Mouse (Mus musculus): ENCODE results near the gene Qars. TPM values are rescaled to one million over a fixed set of nuclear protein-coding genes. Genes with fewer than 3 reads are reported as not detected.
A peak's percentile ranks its signal among the peaks of the same experiment; 100 is the strongest.

Gene Qars
- polyA plus RNA-seq, 1 experiment from 2014 or later, result 70.5 TPM

DNA sequence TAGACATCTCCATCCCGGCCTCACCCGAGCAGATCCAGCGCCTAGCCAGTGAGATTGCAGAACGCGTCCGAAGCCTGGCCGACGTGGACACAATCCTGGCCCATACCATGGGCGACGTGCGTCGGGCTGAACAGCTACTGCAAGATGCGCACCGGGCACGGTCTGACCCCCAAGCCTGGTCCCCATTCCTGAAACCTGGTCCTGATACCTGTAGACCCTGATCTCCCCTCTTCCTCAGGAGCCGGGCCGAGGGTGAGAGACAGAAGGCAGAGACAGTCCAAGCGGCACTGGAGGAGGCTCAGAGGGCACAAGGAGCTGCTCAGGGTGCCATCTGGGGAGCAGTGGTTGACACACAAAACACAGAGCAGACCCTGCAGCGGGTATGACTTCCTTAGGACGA, 18.3 kb upstream of the Qars start:
- Histone ChIP-seq H3K4me2 (replicated peaks) (no peak overlapping the region), H3K4me1 (replicated peaks) (peaks cover 27% of the 10 kb centered on the region), H3K9me3 (no peaks in the 10 kb centered on the region), H3K36me3 (peaks cover 52% of the 10 kb centered on the region), H3K4me3 (replicated peaks) (no peak overlapping the region), H3K9ac (replicated peaks) (peak overlapping the region; percentile 5; the same call in 1 of the 2 replicates), H3K27me3 (no peaks in the 10 kb centered on the region), H3K27ac (peak overlapping the region; percentile 95)
- 97% methylated on average over 20 of the region's 20 CpGs for WGBS
- no peak for ATAC-seq

DNA sequence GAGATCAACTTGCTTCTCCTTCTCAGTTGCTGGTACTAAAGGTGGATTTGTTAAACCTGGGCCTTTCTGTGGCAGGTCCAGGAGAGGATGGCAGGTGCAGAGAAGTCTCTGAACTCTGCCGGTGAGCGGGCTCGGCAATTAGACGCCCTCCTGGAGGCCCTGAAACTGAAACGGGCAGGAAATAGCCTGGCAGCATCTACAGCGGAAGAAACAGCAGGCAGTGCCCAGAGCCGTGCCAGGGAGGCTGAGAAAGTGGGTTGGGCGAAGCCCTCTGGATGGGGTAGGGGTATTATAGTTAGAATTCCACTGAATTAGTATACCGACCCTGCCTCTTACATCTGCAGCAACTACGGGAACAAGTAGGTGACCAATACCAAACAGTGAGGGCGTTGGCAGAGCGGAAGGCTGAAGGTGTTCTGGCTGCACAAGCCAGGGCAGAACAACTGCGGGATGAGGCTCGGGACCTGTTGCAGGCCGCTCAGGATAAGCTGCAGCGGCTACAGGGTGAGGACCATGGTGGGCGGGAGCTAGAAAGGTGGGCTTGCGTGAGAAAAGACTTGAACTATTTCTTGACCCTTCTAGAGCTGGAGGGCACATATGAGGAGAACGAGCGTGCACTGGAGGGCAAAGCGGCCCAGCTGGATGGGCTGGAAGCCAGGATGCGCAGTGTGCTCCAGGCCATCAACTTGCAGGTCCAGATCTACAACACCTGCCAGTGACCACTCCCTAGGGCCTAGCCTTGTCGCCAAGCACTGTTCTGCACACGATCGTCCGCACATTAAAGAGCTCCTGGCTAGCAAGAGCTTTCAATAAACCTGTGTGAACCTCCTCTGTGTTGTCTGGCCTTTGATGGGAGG, 17.6 kb upstream of the Qars start:
- Histone ChIP-seq H3K9ac (replicated peaks) (peak overlapping the region; percentile 72), H3K4me3 (replicated peaks) (peak overlapping the region; percentile 91), H3K27me3 (no peaks in the 10 kb centered on the region), H3K9me3 (no peaks in the 10 kb centered on the region), H3K27ac (peak overlapping the region; percentile 95), H3K4me2 (replicated peaks) (peak overlapping the region; percentile 98), H3K36me3 (peaks cover 58% of the 10 kb centered on the region), H3K4me1 (replicated peaks) (peaks cover 27% of the 10 kb centered on the region)
- peak; percentile 81 for ATAC-seq
- WGBS, result 68% methylated on average over 26 of the region's 26 CpGs

DNA sequence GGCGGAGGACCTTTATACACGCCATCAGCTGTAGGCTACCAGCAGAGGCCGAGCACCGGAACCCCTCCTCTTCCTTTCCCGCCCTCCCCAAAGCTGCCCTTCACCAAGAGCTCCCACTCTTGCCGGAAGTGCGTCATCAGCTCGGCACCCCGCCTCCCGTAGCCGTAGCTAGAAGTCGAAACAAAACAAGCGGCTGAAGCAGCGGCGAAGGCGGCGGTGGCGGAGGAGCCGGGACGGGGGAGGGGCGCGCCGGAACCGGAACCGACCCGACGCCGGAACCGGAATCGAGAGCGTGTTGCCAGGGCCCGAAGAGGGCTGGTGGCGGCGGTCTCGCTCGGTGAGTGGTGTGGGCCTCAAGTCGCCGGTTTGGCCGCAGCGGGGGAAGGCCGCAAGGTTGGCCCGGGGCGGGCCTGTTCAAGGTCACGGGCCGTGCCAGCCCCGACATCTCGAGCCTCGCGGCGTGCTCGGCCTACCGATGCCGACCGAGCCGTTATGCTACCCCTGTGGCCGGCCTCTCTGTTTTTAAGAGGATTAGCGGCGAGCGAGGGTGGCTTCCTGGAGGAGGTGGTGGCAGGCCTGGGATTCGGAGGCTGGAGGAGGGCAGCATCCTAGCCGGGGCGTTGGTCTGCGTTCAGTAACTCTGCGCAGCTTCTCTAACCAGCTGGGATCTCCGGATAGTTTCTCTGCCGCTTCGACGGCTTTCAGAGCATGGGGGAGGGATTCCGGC, 16.8 kb upstream of the Qars start, which contains the start of gene Usp19:
TSS of gene Usp19 (plus strand) at position 44 of the 727 bp plus-strand sequence.
- Histone ChIP-seq H3K27ac (peak within 1 kb of the TSS; percentile 95), H3K4me2 (replicated peaks) (peak within 1 kb of the TSS; percentile 98), H3K36me3 (peaks cover 59% of the 10 kb centered on the region), H3K9ac (replicated peaks) (peak within 1 kb of the TSS; percentile 94), H3K9me3 (no peaks in the 10 kb centered on the region), H3K27me3 (no peaks in the 10 kb centered on the region), H3K4me1 (replicated peaks) (peaks cover 27% of the 10 kb centered on the region), H3K4me3 (replicated peaks) (peak within 1 kb of the TSS; percentile 91)
- under 1% methylated on average over 69 of the region's 69 CpGs for WGBS
- ATAC-seq, result peak; percentile 95

- Histone ChIP-seq H3K27ac (peak overlapping the region; percentile 95), H3K4me2 (replicated peaks) (peak overlapping the region; percentile 98), H3K27me3 (no peaks in the 10 kb centered on the region), H3K36me3 (peaks cover 59% of the 10 kb centered on the region), H3K4me3 (replicated peaks) (peak overlapping the region; percentile 91), H3K4me1 (replicated peaks) (peaks cover 27% of the 10 kb centered on the region), H3K9ac (replicated peaks) (peak overlapping the region; percentile 94), H3K9me3 (no peaks in the 10 kb centered on the region)
- no peak for ATAC-seq
- 14% methylated on average over 12 of the region's 12 CpGs for WGBS
Measured at GRCm38 (mm10) chr9:108491286-108491580, 16.3 kb upstream of the Qars start.

DNA sequence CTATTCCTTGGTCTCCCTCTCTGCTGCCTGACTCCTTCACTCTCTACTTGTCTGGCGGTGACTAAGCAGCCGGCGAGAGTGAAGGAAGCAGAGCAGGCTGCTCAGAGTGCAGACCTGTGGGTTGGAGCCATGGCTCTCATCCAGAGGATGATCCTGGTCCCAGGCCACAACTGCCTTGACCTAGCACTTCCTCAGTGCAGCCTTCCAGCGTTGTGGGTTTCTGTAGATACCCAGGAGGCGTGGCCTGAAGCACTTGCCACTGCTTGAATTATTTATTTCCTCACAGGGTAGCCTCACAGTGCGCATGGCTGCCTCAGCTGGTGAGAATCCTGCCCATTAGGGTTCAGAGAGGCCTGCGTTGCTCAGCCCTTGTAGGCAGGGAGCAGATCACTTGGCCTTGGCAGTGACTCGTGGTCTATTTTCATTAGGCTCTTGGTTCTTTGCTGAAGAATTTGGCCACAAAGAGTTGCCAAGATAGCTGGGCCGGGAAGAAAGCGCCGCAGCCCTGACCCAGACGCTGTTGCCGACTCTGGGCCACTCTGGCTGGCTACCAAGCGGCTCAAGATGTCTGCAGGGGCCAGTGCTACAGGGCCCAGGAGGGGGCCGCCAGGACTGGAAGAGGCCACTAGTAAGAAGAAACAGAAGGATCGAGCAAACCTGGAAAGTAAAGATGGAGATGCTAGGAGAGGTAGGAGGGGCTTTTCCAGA, 15.3 kb upstream of the Qars start:
- Histone ChIP-seq H3K36me3 (peaks cover 60% of the 10 kb centered on the region), H3K27ac (no peak overlapping the region)
- 91% methylated on average over 16 of the region's 16 CpGs for WGBS

DNA sequence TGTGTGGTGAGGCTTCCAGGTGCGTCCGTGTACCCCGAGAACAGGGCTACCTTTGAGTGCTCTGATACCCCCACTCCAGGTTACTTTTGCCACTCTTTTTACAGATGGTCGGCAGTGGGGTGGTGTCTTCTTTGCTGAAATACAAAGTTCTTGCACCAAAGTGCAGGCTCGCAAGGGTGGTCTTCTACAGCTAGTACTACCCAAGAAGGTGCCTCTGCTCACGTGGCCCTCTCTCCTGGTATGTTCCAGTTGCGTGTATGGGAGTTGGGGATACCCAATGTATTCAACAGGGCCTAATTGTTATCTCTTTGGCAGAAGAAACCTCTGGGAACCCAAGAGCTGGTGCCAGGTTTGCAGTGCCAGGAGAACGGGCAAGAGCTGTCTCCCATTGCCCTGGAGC, 14.3 kb upstream of the Qars start:
- Histone ChIP-seq H3K36me3 (peaks cover 65% of the 10 kb centered on the region), H3K27me3 (no peaks in the 10 kb centered on the region), H3K27ac (no peak overlapping the region), H3K9me3 (no peaks in the 10 kb centered on the region), H3K4me1 (replicated peaks) (peaks cover 27% of the 10 kb centered on the region), H3K9ac (replicated peaks) (no peak overlapping the region), H3K4me3 (replicated peaks) (no peak overlapping the region), H3K4me2 (replicated peaks) (no peak overlapping the region)
- no peak for ATAC-seq
- WGBS, result 97% methylated on average over 8 of the region's 8 CpGs

More for the DNA sequence above, 15.3 kb upstream of the Qars start:
- peak overlapping the region; percentile 91 for H3K4me3 ChIP-seq (replicated peaks)
- peaks cover 27% of the 10 kb centered on the region for H3K4me1 ChIP-seq (replicated peaks)
- H3K9ac ChIP-seq (replicated peaks), result peak overlapping the region; percentile 94
- ATAC-seq, result no peak
- H3K9me3 ChIP-seq, result no peaks in the 10 kb centered on the region
- peak overlapping the region; percentile 98 for H3K4me2 ChIP-seq (replicated peaks)
- H3K27me3 ChIP-seq, result no peaks in the 10 kb centered on the region

GRCm38 (mm10) chr9:108494146-108494825, 13.2 kb upstream of the Qars start:
- Histone ChIP-seq H3K27me3 (no peaks in the 10 kb centered on the region), H3K9ac (replicated peaks) (no peak overlapping the region), H3K4me1 (replicated peaks) (peaks cover 27% of the 10 kb centered on the region), H3K27ac (no peak overlapping the region), H3K4me3 (replicated peaks) (no peak overlapping the region), H3K4me2 (replicated peaks) (no peak overlapping the region), H3K36me3 (peaks cover 72% of the 10 kb centered on the region), H3K9me3 (no peaks in the 10 kb centered on the region)
- WGBS, result 97% methylated on average over 19 of the region's 19 CpGs
- ATAC-seq, result no peak

DNA sequence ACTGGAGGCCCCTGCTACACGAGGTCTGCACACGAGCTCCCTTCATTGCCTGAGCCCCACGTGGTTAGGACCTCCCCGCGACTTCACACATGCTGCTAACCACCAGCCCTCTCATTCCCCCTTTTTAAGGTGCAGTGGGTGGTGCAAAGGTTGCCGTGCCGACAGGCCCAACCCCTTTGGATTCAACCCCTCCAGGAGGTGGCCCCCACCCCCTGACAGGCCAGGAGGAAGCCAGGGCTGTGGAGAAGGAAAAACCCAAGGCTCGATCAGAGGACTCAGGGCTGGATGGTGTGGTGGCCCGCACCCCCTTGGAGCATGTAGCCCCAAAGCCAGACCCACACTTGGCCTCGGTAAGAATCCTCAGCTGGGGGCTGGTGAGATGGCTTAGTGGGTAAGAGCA, 12.6 kb upstream of the Qars start:
- Histone ChIP-seq H3K4me1 (replicated peaks) (peaks cover 21% of the 10 kb centered on the region), H3K27ac (no peak overlapping the region), H3K9me3 (no peaks in the 10 kb centered on the region), H3K27me3 (no peaks in the 10 kb centered on the region), H3K36me3 (peaks cover 78% of the 10 kb centered on the region), H3K4me3 (replicated peaks) (no peak overlapping the region), H3K4me2 (replicated peaks) (no peak overlapping the region), H3K9ac (replicated peaks) (no peak overlapping the region)
- ATAC-seq, result no peak
- 85% methylated on average over 10 of the region's 10 CpGs for WGBS

DNA sequence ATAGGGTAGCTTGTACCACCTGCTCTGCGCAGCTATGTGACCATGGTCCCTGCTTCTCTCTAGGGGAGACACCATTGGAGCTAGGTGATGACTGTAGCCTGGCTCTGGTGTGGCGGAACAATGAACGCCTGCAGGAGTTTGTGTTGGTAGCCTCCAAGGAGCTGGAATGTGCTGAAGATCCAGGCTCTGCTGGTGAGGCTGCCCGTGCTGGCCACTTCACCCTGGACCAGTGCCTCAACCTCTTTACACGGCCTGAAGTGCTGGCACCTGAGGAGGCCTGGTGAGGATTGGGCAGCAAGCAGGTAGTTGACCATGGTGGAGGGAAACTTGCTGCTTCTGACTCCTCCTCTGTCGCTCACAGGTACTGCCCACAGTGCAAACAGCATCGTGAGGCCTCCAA, 8.3 kb upstream of the Qars start:
- H3K4me1 ChIP-seq (replicated peaks), result no peaks in the 10 kb centered on the region
- no peaks in the 10 kb centered on the region for H3K9me3 ChIP-seq
- peaks cover 96% of the 10 kb centered on the region for H3K36me3 ChIP-seq
- H3K27me3 ChIP-seq, result no peaks in the 10 kb centered on the region
- ATAC-seq, result no peak
- H3K4me3 ChIP-seq (replicated peaks), result no peak overlapping the region
- no peak overlapping the region for H3K9ac ChIP-seq (replicated peaks)
- 96% methylated on average over 7 of the region's 7 CpGs for WGBS
- H3K27ac ChIP-seq, result no peak overlapping the region
- no peak overlapping the region for H3K4me2 ChIP-seq (replicated peaks)

DNA sequence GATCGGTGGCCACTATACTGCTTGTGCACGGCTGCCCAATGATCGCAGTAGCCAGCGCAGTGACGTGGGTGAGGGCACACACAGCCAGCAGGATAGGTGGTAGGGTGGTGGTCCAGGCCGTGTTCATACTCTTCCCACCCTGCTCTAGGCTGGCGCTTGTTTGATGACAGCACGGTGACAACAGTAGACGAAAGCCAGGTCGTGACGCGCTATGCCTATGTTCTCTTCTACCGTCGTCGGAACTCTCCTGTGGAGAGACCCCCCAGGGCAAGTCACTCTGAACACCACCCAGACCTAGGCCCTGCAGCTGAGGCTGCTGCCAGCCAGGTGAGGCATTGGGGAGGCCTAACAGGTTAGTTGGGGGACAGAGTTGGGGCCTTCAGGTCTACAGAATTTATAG, 7.6 kb upstream of the Qars start:
- Histone ChIP-seq H3K36me3 (peaks cover 89% of the 10 kb centered on the region), H3K4me2 (replicated peaks) (no peak overlapping the region), H3K4me3 (replicated peaks) (no peak overlapping the region), H3K27me3 (no peaks in the 10 kb centered on the region), H3K9me3 (no peaks in the 10 kb centered on the region), H3K27ac (no peak overlapping the region), H3K4me1 (replicated peaks) (no peaks in the 10 kb centered on the region), H3K9ac (replicated peaks) (no peak overlapping the region)
- WGBS, result 95% methylated on average over 15 of the region's 15 CpGs
- no peak for ATAC-seq

DNA sequence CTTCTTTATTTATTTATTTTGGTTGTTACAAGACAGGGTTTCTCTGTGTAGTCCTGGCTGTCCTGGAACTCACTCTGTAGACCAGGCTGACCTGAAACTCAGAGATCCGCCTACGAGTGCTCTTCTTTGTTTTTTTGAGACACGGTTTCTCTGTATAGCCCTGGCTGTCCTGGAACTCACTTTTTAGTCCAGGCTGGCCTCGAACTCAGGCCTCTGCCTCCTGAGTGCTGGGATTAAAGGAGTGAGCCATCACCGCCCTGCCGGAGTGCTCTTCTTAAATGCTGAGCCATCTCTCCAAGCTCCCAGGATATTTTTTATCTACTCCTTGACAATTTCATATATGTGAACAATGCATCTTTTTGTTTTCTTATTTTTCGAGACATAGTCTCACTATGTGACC, 605 bp upstream of the Qars start:
- Histone ChIP-seq H3K4me3 (replicated peaks) (peak overlapping the region; percentile 60; the same call in 1 of the 2 replicates), H3K27ac (no peak overlapping the region), H3K9me3 (no peaks in the 10 kb centered on the region), H3K4me2 (replicated peaks) (peak overlapping the region; percentile 75), H3K27me3 (no peaks in the 10 kb centered on the region), H3K9ac (replicated peaks) (no peak overlapping the region), H3K4me1 (replicated peaks) (peaks cover 19% of the 10 kb centered on the region), H3K36me3 (peaks cover 38% of the 10 kb centered on the region)
- ATAC-seq, result no peak
- WGBS, result 88% methylated on average over 7 of the region's 7 CpGs

Measured in midbrain, embryonic 13.5 days (tissue).